Mouse (Mus musculus) midbrain, embryonic 11.5 days (tissue): Measurements from ENCODE around the gene Efcab9. TPM values are rescaled to one million over a fixed set of nuclear protein-coding genes. Genes with fewer than 3 reads are reported as not detected.

ENCODE experiments used
- ATAC-seq: fragments of 200-750 bp; cut with Nextera tagmentation; 2 replicates; pipeline ENCODE4 v1.8.0; 2017; ENCODE audit warnings: moderate TSS enrichment, moderate library complexity; ENCODE audit not compliant: low FRiP score
- DNase-seq: peaks from one replicate; pipeline ENCODE4 v3.0.0; 2015; ENCODE audit warnings: low spot score; ENCODE audit errors: missing footprints
- H3K27ac ChIP-seq: fragments of 300-500 bp; sonication (generic); 2 replicates; pipeline ENCODE4 v1.5.1; 2014; ENCODE audit warnings: low read depth, low read length
- H3K27me3 ChIP-seq: fragments of 300-500 bp; sonication (generic); 2 replicates; pipeline ENCODE4 v1.6.1; 2014; ENCODE audit warnings: mild to moderate bottlenecking, low read length, moderate library complexity, mixed read lengths; ENCODE audit not compliant: control insufficient read depth, insufficient read depth
- H3K36me3 ChIP-seq: fragments of 300-500 bp; sonication (generic); 2 replicates; pipeline ENCODE4 v1.6.1; 2014; ENCODE audit warnings: mild to moderate bottlenecking, low read length, moderate library complexity, mixed read lengths; ENCODE audit not compliant: control insufficient read depth, insufficient read depth
- H3K4me1 ChIP-seq: fragments of 300-500 bp; sonication (generic); 2 replicates; pipeline ENCODE4 v1.6.1; 2014; ENCODE audit warnings: low read length; ENCODE audit not compliant: control insufficient read depth, insufficient read depth
- H3K4me2 ChIP-seq: fragments of 300-500 bp; sonication (generic); 2 replicates; pipeline ENCODE4 v1.6.1; 2014; ENCODE audit warnings: mild to moderate bottlenecking, moderate library complexity
- H3K4me3 ChIP-seq: fragments of 300-500 bp; sonication (generic); 2 replicates; pipeline ENCODE4 v1.5.1; 2014; ENCODE audit warnings: low read depth, low read length
- H3K9ac ChIP-seq: fragments of 300-500 bp; sonication (generic); 2 replicates; pipeline ENCODE4 v1.6.1; 2014; ENCODE audit warnings: low read length
- H3K9me3 ChIP-seq: fragments of 300-500 bp; sonication (generic); 2 replicates; pipeline ENCODE4 v1.6.1; 2016; ENCODE audit warnings: low read length; ENCODE audit not compliant: control insufficient read depth
- WGBS: fragments of 180-500 bp; shearing (Covaris S2); extraction: QIAGEN DNeasy Blood & Tissue Kit; methylation state at CpG from one replicate; pipeline ENCODE4 v1.1.7; 2014; 5-methylcytosine and 5-hydroxymethylcytosine counted together
- polyA plus RNA-seq: library from polyadenylated mRNA; unstranded; fragments of >200 nt; fragmentation: Nextera tagmentation; extraction: Ambion mirVana; gene quantifications from 2 replicates; pipeline ENCODE4 v1.2.1, GENCODE M21; 2014

Efcab9 gene
- polyA plus RNA-seq, 1 experiment from 2014 or later = 0.23 TPM

- H3K4me1 ChIP-seq = no peaks in the 10 kb centered on the region
- ATAC-seq = no peak
- no peaks in the 10 kb centered on the region for H3K36me3 ChIP-seq
- H3K4me3 ChIP-seq = no peak overlapping the region
- H3K9me3 ChIP-seq = no peaks in the 10 kb centered on the region
- no peak for DNase-seq
- WGBS = 90% methylated on average over 7 of the region's 7 CpGs
- H3K4me2 ChIP-seq = no peak overlapping the region
- H3K27ac ChIP-seq = no peak overlapping the region
- H3K9ac ChIP-seq = no peak overlapping the region
- H3K27me3 ChIP-seq = no peaks in the 10 kb centered on the region
Observed at GRCm38 (mm10) chr11:32568060-32568459, 36.2 kb upstream of the Efcab9 start.

- no peak overlapping the region for H3K9ac ChIP-seq
- no peaks in the 10 kb centered on the region for H3K9me3 ChIP-seq
- WGBS = 86% methylated on average over 10 of the region's 10 CpGs
- no peaks in the 10 kb centered on the region for H3K27me3 ChIP-seq
- no peak overlapping the region for H3K4me2 ChIP-seq
- no peak for DNase-seq
- no peaks in the 10 kb centered on the region for H3K36me3 ChIP-seq
- no peak overlapping the region for H3K4me3 ChIP-seq
- H3K27ac ChIP-seq = no peak overlapping the region
- H3K4me1 ChIP-seq = no peaks in the 10 kb centered on the region
- ATAC-seq = no peak
Observed at GRCm38 (mm10) chr11:32567000-32567855, 35.3 kb upstream of the Efcab9 start.

- Histone ChIP-seq H3K4me2 (no peak overlapping the region), H3K27ac (no peak overlapping the region), H3K4me3 (no peak overlapping the region), H3K9me3 (no peaks in the 10 kb centered on the region), H3K9ac (no peak overlapping the region), H3K4me1 (peaks cover 3% of the 10 kb centered on the region; the same call in 1 of the 2 replicates), H3K27me3 (no peaks in the 10 kb centered on the region), H3K36me3 (no peaks in the 10 kb centered on the region)
- DNase-seq (no peak), ATAC-seq (no peak)
- WGBS = 91% methylated on average over 6 of the region's 6 CpGs
Observed at GRCm38 (mm10) chr11:32566184-32566583, 34.3 kb upstream of the Efcab9 start.

- ATAC-seq (no peak), DNase-seq (no peak)
- H3K4me1 ChIP-seq = peaks cover 3% of the 10 kb centered on the region; the same call in 1 of the 2 replicates
- H3K4me2 ChIP-seq = no peak overlapping the region
- no peak overlapping the region for H3K9ac ChIP-seq
- no peaks in the 10 kb centered on the region for H3K9me3 ChIP-seq
- WGBS = 69% methylated on average over 8 of the region's 8 CpGs
- H3K27ac ChIP-seq = no peak overlapping the region
- H3K27me3 ChIP-seq = no peaks in the 10 kb centered on the region
- no peaks in the 10 kb centered on the region for H3K36me3 ChIP-seq
- no peak overlapping the region for H3K4me3 ChIP-seq
Observed at GRCm38 (mm10) chr11:32565088-32565487, 33.2 kb upstream of the Efcab9 start.

- peaks cover 3% of the 10 kb centered on the region; the same call in 1 of the 2 replicates for H3K4me1 ChIP-seq
- no peak overlapping the region for H3K27ac ChIP-seq
- H3K27me3 ChIP-seq = no peaks in the 10 kb centered on the region
Observed at GRCm38 (mm10) chr11:32564629-32565028, 32.7 kb upstream of the Efcab9 start.

GRCm38 (mm10) chr11:32563660-32564059, 31.8 kb upstream of the Efcab9 start:
- Histone ChIP-seq H3K9me3 (no peaks in the 10 kb centered on the region), H3K27ac (no peak overlapping the region), H3K4me2 (no peak overlapping the region), H3K27me3 (no peaks in the 10 kb centered on the region), H3K4me3 (no peak overlapping the region), H3K9ac (no peak overlapping the region), H3K4me1 (peaks cover 3% of the 10 kb centered on the region; the same call in 1 of the 2 replicates), H3K36me3 (no peaks in the 10 kb centered on the region)
- WGBS = 26% methylated on average over 3 of the region's 3 CpGs
- DNase-seq = no peak
- ATAC-seq = no peak

More at GRCm38 (mm10) chr11:32564629-32565028, 32.7 kb upstream of the Efcab9 start:
- no peak for ATAC-seq
- WGBS = 74% methylated on average over 4 of the region's 4 CpGs
- H3K4me3 ChIP-seq = no peak overlapping the region
- no peaks in the 10 kb centered on the region for H3K36me3 ChIP-seq
- H3K9ac ChIP-seq = no peak overlapping the region
- DNase-seq = no peak
- no peaks in the 10 kb centered on the region for H3K9me3 ChIP-seq
- H3K4me2 ChIP-seq = no peak overlapping the region

- H3K27ac ChIP-seq = no peak overlapping the region
- WGBS = 73% methylated on average over 5 of the region's 5 CpGs
- no peaks in the 10 kb centered on the region for H3K9me3 ChIP-seq
- H3K4me1 ChIP-seq = peaks cover 3% of the 10 kb centered on the region; the same call in 1 of the 2 replicates
- ATAC-seq = no peak
- no peaks in the 10 kb centered on the region for H3K36me3 ChIP-seq
- H3K9ac ChIP-seq = no peak overlapping the region
- H3K4me3 ChIP-seq = no peak overlapping the region
- no peaks in the 10 kb centered on the region for H3K27me3 ChIP-seq
- DNase-seq = no peak
- no peak overlapping the region for H3K4me2 ChIP-seq
Observed at GRCm38 (mm10) chr11:32562706-32563105, 30.8 kb upstream of the Efcab9 start.

GRCm38 (mm10) chr11:32561465-32562355, 29.8 kb upstream of the Efcab9 start:
- Histone ChIP-seq H3K27me3 (no peaks in the 10 kb centered on the region), H3K36me3 (no peaks in the 10 kb centered on the region), H3K9me3 (no peaks in the 10 kb centered on the region), H3K4me2 (no peak overlapping the region), H3K4me1 (peaks cover 3% of the 10 kb centered on the region; the same call in 1 of the 2 replicates), H3K9ac (no peak overlapping the region), H3K4me3 (no peak overlapping the region), H3K27ac (no peak overlapping the region)
- ATAC-seq = no peak
- WGBS = 72% methylated on average over 10 of the region's 10 CpGs
- no peak for DNase-seq
